Mouse (Mus musculus): ENCODE data around the gene Slit1. TPM values are rescaled to one million over a fixed set of nuclear protein-coding genes. Genes with fewer than 3 reads are reported as not detected.

Gene Slit1
- polyA plus RNA-seq, 1 experiment from 2014 or later: 0.14 TPM

- H3K9ac ChIP-seq (ENCODE audit: low read length): no peak overlapping the region
- WGBS: 72% methylated on average over 10 of the region's 10 CpGs
- H3K36me3 ChIP-seq (ENCODE audit: control insufficient read depth, insufficient read depth, low read length): no peaks in the 10 kb centered on the region
- H3K27me3 ChIP-seq (ENCODE audit: control insufficient read depth, insufficient read depth, low read depth, low read length): no peaks in the 10 kb centered on the region
- H3K9me3 ChIP-seq (ENCODE audit: control insufficient read depth, low read length): no peaks in the 10 kb centered on the region
- no peak for ATAC-seq (ENCODE audit: low read depth)
- no peak overlapping the region for H3K4me2 ChIP-seq (ENCODE audit: low read depth, low read length)
- H3K4me3 ChIP-seq (ENCODE audit: low read length): no peak overlapping the region
- no peak overlapping the region for H3K27ac ChIP-seq (ENCODE audit: low read length)
- no peaks in the 10 kb centered on the region for H3K4me1 ChIP-seq (replicated peaks; ENCODE audit: control insufficient read depth, insufficient read depth, low read length)
These were observed 109.4 kb downstream of the Slit1 start for GRCm38 (mm10) chr19:41634099-41634498.

GRCm38 (mm10) chr19:41629532-41629931, 113.9 kb downstream of the Slit1 start:
- Histone ChIP-seq H3K27me3 (ENCODE audit: control insufficient read depth, insufficient read depth, low read depth, low read length) (no peaks in the 10 kb centered on the region), H3K36me3 (ENCODE audit: control insufficient read depth, insufficient read depth, low read length) (no peaks in the 10 kb centered on the region), H3K27ac (ENCODE audit: low read length) (no peak overlapping the region), H3K4me2 (ENCODE audit: low read depth, low read length) (no peak overlapping the region), H3K4me3 (ENCODE audit: low read length) (no peak overlapping the region), H3K4me1 (replicated peaks; ENCODE audit: control insufficient read depth, insufficient read depth, low read length) (no peaks in the 10 kb centered on the region), H3K9me3 (ENCODE audit: control insufficient read depth, low read length) (no peaks in the 10 kb centered on the region), H3K9ac (ENCODE audit: low read length) (no peak overlapping the region)
- ATAC-seq (ENCODE audit: low read depth): peak; percentile 17; the same call in 1 of the 2 replicates
- WGBS: 37% methylated on average over 5 of the region's 5 CpGs

- H3K9me3 ChIP-seq (ENCODE audit: control insufficient read depth, low read length): no peaks in the 10 kb centered on the region
- WGBS: 71% methylated on average over 11 of the region's 11 CpGs
- no peaks in the 10 kb centered on the region for H3K27me3 ChIP-seq (ENCODE audit: control insufficient read depth, insufficient read depth, low read depth, low read length)
- no peak overlapping the region for H3K9ac ChIP-seq (ENCODE audit: low read length)
- no peak overlapping the region for H3K4me2 ChIP-seq (ENCODE audit: low read depth, low read length)
- ATAC-seq (ENCODE audit: low read depth): no peak
- no peaks in the 10 kb centered on the region for H3K4me1 ChIP-seq (replicated peaks; ENCODE audit: control insufficient read depth, insufficient read depth, low read length)
- no peaks in the 10 kb centered on the region for H3K36me3 ChIP-seq (ENCODE audit: control insufficient read depth, insufficient read depth, low read length)
- no peak overlapping the region for H3K4me3 ChIP-seq (ENCODE audit: low read length)
- no peak overlapping the region for H3K27ac ChIP-seq (ENCODE audit: low read length)
These were observed 114.5 kb downstream of the Slit1 start for GRCm38 (mm10) chr19:41628970-41629369.

DNA sequence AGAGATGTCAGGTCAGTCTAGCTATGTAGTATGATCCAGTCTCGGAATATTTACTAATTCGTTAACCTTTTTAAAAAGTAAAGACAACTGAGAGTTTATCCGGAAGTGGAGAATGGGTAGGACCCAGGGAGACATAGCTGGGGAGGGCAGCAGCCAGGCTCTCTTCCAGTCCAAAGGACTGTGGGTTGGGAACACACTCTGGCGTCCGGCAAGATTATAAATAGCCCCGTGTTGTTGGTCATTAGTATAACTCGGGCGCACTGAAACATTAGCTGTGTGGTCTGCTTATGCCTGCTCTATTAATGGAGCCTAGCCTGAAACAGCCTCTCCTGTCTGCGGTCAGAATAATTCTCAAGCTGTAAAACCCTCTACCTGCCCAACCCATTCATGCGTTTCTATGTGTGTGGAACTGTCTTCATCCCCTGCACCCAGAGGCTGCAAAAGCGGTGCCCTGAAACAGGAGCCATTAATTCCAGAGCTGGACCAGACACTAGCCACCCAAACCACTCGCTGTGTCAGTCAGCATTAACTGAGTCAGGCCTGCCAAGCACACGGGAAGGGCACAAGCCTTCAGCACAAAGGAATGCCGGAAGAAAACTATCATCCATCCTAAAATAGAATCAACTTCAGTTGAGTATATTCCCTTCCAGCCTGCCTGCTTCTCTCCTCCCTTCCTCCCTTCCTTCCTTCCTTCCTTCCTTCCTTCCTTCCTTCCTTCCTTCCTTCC, 122.9 kb downstream of the Slit1 start:
- H3K9me3 ChIP-seq (ENCODE audit: control insufficient read depth, low read length): no peaks in the 10 kb centered on the region
- no peak overlapping the region for H3K9ac ChIP-seq (ENCODE audit: low read length)
- no peak overlapping the region for H3K27ac ChIP-seq (ENCODE audit: low read length)
- no peak overlapping the region for H3K4me3 ChIP-seq (ENCODE audit: low read length)
- H3K4me2 ChIP-seq (ENCODE audit: low read depth, low read length): no peak overlapping the region
- H3K27me3 ChIP-seq (ENCODE audit: control insufficient read depth, insufficient read depth, low read depth, low read length): no peaks in the 10 kb centered on the region
- no peaks in the 10 kb centered on the region for H3K36me3 ChIP-seq (ENCODE audit: control insufficient read depth, insufficient read depth, low read length)
- no peaks in the 10 kb centered on the region for H3K4me1 ChIP-seq (replicated peaks; ENCODE audit: control insufficient read depth, insufficient read depth, low read length)
- 78% methylated on average over 14 of the region's 14 CpGs for WGBS
- ATAC-seq (ENCODE audit: low read depth): no peak

DNA sequence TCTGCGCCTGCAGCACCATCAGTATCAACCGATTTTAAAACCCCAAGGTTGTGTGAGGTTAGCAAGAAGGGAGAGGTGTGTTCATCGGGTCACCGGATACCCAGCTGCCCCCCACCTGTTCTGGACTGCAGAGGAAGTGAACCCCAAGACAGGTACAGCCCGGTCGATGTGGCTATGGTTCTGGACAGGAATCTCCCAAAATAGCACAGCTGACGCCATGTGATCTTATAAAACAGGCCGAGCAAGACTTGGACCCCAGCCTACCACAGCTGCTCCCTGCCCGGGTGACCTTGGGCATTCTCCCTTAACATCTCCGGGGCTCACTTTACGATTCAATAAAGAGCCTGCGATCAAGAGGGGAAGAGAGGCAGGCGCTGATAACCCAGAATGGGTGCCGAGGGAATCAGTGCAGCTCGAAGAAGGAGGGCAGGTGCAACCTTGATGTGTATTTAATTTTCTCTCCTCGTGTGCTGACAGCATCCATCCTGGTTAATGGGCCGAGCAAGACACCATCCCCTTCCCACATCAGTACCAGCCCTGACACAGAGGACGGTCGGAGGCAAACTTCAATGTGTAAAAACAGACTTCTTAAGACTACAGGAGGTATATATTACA, 124.6 kb downstream of the Slit1 start:
- Histone ChIP-seq H3K27me3 (ENCODE audit: control insufficient read depth, insufficient read depth, low read depth, low read length) (no peaks in the 10 kb centered on the region), H3K36me3 (ENCODE audit: control insufficient read depth, insufficient read depth, low read length) (no peaks in the 10 kb centered on the region), H3K4me1 (replicated peaks; ENCODE audit: control insufficient read depth, insufficient read depth, low read length) (no peaks in the 10 kb centered on the region), H3K27ac (ENCODE audit: low read length) (no peak overlapping the region), H3K9me3 (ENCODE audit: control insufficient read depth, low read length) (no peaks in the 10 kb centered on the region), H3K9ac (ENCODE audit: low read length) (no peak overlapping the region), H3K4me2 (ENCODE audit: low read depth, low read length) (no peak overlapping the region), H3K4me3 (ENCODE audit: low read length) (no peak overlapping the region)
- ATAC-seq (ENCODE audit: low read depth): no peak
- WGBS: 62% methylated on average over 19 of the region's 19 CpGs

GRCm38 (mm10) chr19:41618153-41618657, 125.3 kb downstream of the Slit1 start:
- no peaks in the 10 kb centered on the region for H3K4me1 ChIP-seq (replicated peaks; ENCODE audit: control insufficient read depth, insufficient read depth, low read length)
- WGBS: 43% methylated on average over 6 of the region's 6 CpGs
- no peaks in the 10 kb centered on the region for H3K27me3 ChIP-seq (ENCODE audit: control insufficient read depth, insufficient read depth, low read depth, low read length)
- ATAC-seq (ENCODE audit: low read depth): no peak
- no peak overlapping the region for H3K4me2 ChIP-seq (ENCODE audit: low read depth, low read length)
- no peaks in the 10 kb centered on the region for H3K9me3 ChIP-seq (ENCODE audit: control insufficient read depth, low read length)
- H3K4me3 ChIP-seq (ENCODE audit: low read length): no peak overlapping the region
- H3K36me3 ChIP-seq (ENCODE audit: control insufficient read depth, insufficient read depth, low read length): no peaks in the 10 kb centered on the region
- H3K9ac ChIP-seq (ENCODE audit: low read length): no peak overlapping the region
- no peak overlapping the region for H3K27ac ChIP-seq (ENCODE audit: low read length)

- no peak overlapping the region for H3K4me3 ChIP-seq (ENCODE audit: low read length)
- H3K36me3 ChIP-seq (ENCODE audit: control insufficient read depth, insufficient read depth, low read length): no peaks in the 10 kb centered on the region
- no peak overlapping the region for H3K9ac ChIP-seq (ENCODE audit: low read length)
- H3K4me2 ChIP-seq (ENCODE audit: low read depth, low read length): no peak overlapping the region
- 76% methylated on average over 13 of the region's 13 CpGs for WGBS
- no peaks in the 10 kb centered on the region for H3K4me1 ChIP-seq (replicated peaks; ENCODE audit: control insufficient read depth, insufficient read depth, low read length)
- H3K27me3 ChIP-seq (ENCODE audit: control insufficient read depth, insufficient read depth, low read depth, low read length): no peaks in the 10 kb centered on the region
- no peak for ATAC-seq (ENCODE audit: low read depth)
- no peaks in the 10 kb centered on the region for H3K9me3 ChIP-seq (ENCODE audit: control insufficient read depth, low read length)
- H3K27ac ChIP-seq (ENCODE audit: low read length): no peak overlapping the region
These were observed 126.4 kb downstream of the Slit1 start for GRCm38 (mm10) chr19:41617102-41617501.

DNA sequence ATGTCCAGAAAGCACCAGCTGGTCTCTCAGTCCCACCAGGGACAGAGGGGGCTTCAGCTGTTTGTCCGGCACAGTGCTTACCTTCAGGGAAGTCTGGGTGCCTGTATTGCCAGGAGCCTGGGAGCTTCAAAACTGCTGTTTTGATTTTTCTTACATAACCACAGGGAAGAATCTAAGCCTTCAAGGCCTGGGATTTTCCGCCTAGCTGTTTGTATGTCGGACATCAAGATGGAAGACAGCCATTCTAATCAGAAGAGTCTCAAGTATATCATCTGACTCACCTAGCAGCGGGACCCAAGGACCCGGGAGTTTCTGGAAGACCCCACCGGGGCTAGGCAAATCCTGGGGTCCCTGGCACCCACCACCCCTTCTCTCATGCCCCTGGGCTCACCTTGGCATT, 127.2 kb downstream of the Slit1 start:
- no peaks in the 10 kb centered on the region for H3K27me3 ChIP-seq (ENCODE audit: control insufficient read depth, insufficient read depth, low read depth, low read length)
- H3K9ac ChIP-seq (ENCODE audit: low read length): no peak overlapping the region
- ATAC-seq (ENCODE audit: low read depth): no peak
- 82% methylated on average over 6 of the region's 6 CpGs for WGBS
- no peak overlapping the region for H3K4me2 ChIP-seq (ENCODE audit: low read depth, low read length)
- H3K36me3 ChIP-seq (ENCODE audit: control insufficient read depth, insufficient read depth, low read length): no peaks in the 10 kb centered on the region
- no peaks in the 10 kb centered on the region for H3K9me3 ChIP-seq (ENCODE audit: control insufficient read depth, low read length)
- H3K4me3 ChIP-seq (ENCODE audit: low read length): no peak overlapping the region
- H3K4me1 ChIP-seq (replicated peaks; ENCODE audit: control insufficient read depth, insufficient read depth, low read length): no peaks in the 10 kb centered on the region
- no peak overlapping the region for H3K27ac ChIP-seq (ENCODE audit: low read length)

DNA sequence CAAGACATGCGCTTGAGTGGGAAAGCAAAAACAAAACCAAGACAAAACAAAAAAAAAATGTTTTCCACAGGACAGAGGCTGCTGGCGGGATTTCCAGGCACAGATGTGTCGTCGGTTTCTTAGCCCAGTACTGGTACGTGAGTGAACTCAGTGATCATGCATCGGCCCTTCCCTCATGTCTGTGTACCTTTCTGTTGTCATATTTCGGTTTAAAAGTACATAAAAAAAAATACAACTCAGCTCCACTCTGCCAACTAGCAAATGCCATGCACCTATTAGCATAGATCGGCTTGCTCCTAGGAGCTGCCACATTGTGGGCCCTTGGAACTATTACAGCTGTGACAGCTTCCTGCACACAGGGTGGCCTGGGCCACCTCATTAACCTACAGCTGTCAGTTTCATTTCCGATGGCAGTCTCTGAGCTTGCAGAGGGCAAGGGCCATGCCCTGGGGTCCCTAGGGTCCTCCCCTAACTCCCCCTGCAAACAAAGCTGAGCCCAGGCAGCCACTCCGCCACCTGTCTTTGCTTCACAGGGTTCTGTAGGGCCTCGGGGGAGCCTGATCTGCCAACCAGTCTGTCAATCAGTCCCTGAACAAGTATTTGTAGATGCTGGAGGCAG, 127.8 kb downstream of the Slit1 start:
- no peaks in the 10 kb centered on the region for H3K4me1 ChIP-seq (replicated peaks; ENCODE audit: control insufficient read depth, insufficient read depth, low read length)
- H3K4me3 ChIP-seq (ENCODE audit: low read length): no peak overlapping the region
- WGBS: 53% methylated on average over 11 of the region's 11 CpGs
- no peak overlapping the region for H3K27ac ChIP-seq (ENCODE audit: low read length)
- no peaks in the 10 kb centered on the region for H3K36me3 ChIP-seq (ENCODE audit: control insufficient read depth, insufficient read depth, low read length)
- H3K9ac ChIP-seq (ENCODE audit: low read length): no peak overlapping the region
- ATAC-seq (ENCODE audit: low read depth): no peak
- no peak overlapping the region for H3K4me2 ChIP-seq (ENCODE audit: low read depth, low read length)
- H3K27me3 ChIP-seq (ENCODE audit: control insufficient read depth, insufficient read depth, low read depth, low read length): no peaks in the 10 kb centered on the region
- H3K9me3 ChIP-seq (ENCODE audit: control insufficient read depth, low read length): no peaks in the 10 kb centered on the region

Measured in lung, embryonic 16.5 days (tissue).